Mouse (Mus musculus): ENCODE data around the gene Tgm7. TPM values are rescaled to one million over a fixed set of nuclear protein-coding genes. Genes with fewer than 3 reads are reported as not detected.

Gene Tgm7
- total RNA-seq, 2 experiments from 2014 or later = not detected

DNA sequence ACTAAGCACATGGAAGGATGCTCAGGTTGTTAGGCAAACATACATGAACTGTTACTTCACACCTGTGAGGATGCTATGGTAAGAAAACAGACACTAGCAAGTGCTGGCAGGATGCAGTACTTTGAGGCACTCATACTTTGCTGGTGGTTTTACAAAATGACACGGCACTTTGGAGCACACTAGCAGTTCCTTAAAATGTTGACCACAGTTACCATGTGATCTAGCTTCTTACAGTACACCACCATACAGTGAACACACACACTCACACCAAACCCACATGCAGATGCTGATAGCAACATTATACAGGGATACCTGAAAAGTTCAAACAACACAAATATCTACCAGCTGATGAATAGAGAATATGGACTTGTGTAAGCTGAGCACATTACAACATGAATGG is 27.0 kb downstream of the Tgm7 start:
- peak; percentile 97 for ATAC-seq (replicated peaks; ENCODE audit: poor library complexity)

DNA sequence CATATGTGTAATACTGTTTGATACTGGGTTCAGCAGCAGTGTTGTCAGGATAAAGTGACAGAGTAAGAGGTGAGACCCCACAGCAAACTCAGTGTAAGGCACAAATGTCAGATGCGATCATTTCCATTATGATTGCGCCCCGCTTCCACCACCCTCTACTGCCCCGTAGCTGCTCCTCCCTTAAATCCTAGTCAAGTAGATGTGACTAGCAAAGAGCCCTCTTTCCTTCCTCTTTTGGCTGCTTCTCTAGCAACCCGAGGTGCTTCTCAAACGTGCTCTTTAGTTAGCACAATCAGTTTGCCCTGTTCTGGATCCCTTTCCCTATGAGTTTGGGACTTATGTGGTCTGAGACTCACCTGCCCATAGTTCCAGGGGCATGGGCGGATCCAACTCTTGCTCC is 34.8 kb downstream of the Tgm7 start:
- ATAC-seq (replicated peaks; ENCODE audit: poor library complexity) = no peak

DNA sequence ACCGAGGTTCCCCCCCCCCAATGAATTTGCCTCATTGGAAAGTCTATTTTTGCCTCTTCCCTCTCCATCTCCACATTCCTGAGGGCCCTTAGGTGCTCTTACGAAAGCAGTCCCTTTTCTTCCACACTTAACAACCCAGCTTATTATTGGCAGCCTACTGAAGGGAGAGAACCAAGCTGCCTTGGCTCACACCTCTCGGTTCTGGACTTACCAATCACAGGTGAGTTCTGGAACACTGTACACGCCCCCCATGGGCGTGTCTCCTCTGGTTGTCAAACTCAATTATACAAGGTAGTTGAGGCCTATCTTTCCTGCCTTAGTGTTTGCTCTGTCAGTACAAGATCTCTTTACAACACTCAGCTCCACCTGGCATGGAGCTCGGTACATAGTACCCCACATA is 37.7 kb downstream of the Tgm7 start:
- no peak for ATAC-seq (replicated peaks; ENCODE audit: poor library complexity)

DNA sequence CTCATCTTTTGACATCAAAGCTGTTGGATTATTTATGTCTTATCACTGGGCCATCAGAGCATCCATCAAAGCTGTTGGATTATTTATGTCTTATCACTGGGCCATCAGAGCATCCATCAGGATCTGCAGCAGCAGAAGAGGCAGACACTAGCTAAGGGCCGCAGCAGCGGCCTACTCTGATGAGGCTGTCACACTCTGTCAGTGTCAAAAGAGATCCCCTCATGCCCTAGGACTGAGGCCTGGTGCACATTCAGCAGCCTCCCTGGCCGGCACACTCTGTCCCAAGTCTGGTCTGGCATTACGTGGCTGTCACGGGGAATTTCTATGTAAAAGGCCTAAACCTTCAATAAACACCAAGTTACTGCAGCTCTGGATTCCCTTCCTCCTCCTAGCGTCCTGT is 40.1 kb downstream of the Tgm7 start:
- ATAC-seq (replicated peaks; ENCODE audit: poor library complexity) = no peak

DNA sequence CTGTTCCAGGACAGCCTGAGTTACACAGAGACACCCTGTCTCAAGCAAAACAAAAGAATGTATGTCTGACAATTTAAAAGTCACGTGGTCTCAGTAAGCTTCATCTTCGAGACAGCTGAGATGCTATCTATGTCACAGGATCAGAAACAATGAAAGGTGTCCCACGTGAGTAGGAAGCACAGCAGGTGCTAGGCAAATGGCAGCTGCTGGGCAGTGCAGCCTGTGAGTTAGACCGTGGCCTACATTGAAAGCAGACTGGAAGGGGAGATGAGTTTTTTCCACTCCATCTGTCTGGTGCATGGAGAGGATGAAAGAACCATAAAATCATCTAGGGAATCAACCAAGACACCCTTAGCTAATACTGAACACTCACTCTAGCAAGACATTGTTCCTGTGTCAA is 42.5 kb downstream of the Tgm7 start:
- ATAC-seq (replicated peaks; ENCODE audit: poor library complexity) = no peak

DNA sequence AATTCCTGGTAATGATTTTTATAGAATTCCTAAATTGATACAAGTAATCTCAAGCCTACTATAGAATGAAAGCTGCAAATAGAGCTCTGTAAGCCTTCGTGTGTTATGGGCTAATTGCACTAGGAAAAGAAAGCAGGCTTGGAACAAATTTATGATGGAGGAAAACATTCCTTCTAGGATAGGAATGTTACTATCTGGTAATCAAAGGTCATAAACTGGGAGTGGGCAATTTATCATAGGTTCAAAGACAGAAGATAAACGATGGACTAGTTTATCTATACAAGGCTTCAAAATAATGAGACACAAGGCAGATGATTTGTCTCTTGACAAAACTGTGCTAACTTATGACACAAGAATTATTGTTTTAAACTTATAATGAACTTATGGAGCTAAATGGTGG is 48.3 kb downstream of the Tgm7 start:
- no peak for ATAC-seq (replicated peaks; ENCODE audit: poor library complexity)

DNA sequence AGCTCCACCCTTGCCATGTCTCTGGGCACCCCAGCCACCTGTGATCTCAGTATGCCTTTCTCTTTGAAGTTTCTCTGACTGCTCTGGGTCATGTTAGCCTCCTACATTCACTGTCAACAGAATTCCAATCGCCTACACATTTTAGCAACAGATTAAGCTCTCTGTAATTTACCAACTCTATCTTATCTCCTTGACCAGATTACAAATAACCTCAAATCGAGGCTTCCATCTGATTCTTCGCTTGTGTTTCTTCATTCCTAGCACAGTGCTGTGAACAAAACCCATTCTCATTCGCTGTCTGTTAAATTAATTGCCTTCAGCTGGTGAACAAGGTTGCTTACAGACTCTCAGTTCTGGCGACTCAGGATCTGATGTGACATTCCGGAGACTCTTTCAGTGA is 51.6 kb downstream of the Tgm7 start:
- ATAC-seq (replicated peaks; ENCODE audit: poor library complexity) = no peak

DNA sequence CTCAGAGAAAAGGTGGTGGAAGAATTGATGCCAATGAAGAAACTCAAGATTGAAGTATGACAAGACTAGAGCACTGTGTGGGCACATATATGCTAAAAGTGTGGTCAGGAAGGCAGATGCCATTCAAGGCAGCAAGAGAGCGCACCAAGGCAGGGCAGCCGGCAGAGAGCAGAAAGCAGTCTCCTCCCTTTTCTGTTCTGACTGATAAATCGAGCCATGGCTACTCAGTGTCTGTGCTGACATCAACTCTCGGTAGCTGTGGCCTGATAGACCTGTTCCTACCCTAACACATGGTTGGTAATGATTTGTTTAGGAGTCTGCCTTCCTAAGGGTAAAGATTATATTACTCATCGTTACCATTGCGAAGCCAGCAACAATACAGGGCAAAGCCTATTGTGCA is 53.7 kb downstream of the Tgm7 start:
- ATAC-seq (replicated peaks; ENCODE audit: poor library complexity) = peak; percentile 93

DNA sequence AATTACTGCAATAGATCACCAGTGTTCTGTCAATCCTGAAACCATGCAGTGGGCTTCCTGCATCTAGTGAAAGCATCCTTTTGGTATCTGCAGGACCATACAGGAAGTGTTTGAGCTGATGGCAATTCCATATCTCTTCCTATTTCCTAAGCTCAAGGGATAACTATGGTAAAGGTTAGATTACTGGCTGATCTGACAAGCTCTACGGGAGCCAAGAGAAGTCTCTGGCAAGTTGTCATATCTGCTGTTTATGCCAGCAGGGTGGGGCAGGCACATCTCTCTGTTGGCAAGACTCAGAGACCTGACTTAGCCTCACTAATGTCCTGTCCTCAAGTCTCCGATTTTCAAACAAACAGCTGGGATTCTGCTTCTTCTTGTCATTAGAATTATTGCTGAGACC is 55.5 kb downstream of the Tgm7 start:
- ATAC-seq (replicated peaks; ENCODE audit: poor library complexity) = peak; percentile 52; the same call in 1 of the 2 replicates

DNA sequence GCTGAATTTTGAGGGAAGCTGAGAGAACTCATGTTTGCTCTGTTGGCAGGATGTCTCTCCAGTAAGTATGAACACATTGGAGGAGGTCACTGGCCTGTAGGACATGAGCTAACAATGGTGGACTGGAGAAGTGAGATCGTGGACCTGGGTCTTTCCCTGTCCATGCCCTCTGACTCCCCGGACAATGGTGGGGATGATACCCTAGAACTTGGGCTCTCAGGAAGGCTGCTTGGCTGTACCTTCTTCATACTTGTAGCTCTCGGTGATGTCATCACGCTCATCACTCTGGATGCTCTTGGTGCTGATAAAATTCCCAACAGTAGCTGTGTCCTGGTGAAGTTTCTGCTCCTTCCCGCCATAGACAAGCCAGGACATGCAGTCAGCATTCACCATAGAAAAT is 57.4 kb downstream of the Tgm7 start:
- ATAC-seq (replicated peaks; ENCODE audit: poor library complexity) = no peak

DNA sequence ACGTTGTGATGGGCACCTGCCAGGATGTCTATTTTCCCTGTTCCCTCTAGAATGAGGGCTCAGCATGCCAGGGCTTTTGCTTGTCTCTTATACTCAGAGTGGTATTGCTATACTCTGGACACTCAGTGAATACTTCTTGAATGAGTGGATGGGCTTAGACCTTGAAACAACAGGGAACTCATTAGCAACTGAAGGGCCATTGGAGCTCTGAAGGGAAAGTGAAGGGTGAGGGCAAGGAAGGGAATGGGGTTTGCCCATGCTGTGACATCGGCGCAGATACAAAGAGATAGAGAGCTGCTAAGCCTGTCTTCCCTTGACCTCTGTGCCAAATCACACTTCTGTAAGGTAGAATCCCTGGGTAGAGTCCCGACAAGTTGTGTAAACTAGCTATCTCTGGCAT is 63.9 kb downstream of the Tgm7 start:
- ATAC-seq (replicated peaks; ENCODE audit: poor library complexity) = no peak

Other genes with a start within 250 kb of the Tgm7 start
- gene Ubr1, start 139.1 kb downstream of the Tgm7 start, total RNA-seq (2015) = 24.7 and 27.1 TPM in 2 replicates
- gene Ubr1, start 139.1 kb downstream of the Tgm7 start, total RNA-seq (2017) = 21.1 and 28.5 TPM in 2 replicates
- 4.2 and 4.3 TPM in 2 replicates for gene Tmem62, start 132.8 kb downstream of the Tgm7 start, total RNA-seq (2015)
- 6.4 and 12.4 TPM in 2 replicates for gene Tmem62, start 132.8 kb downstream of the Tgm7 start, total RNA-seq (2017)
- gene Ccndbp1, start 101.4 kb downstream of the Tgm7 start, total RNA-seq (2015) = 44.2 and 50.1 TPM in 2 replicates
- 33.5 and 38.1 TPM in 2 replicates for gene Ccndbp1, start 101.4 kb downstream of the Tgm7 start, total RNA-seq (2017)
- gene Epb42, start 72.7 kb downstream of the Tgm7 start, total RNA-seq (2015) = 1.7 and 2.4 TPM in 2 replicates
- gene Epb42, start 72.7 kb downstream of the Tgm7 start, total RNA-seq (2017) = 1.4 and 4.2 TPM in 2 replicates
- not detected in 2 replicates for gene Tgm5, start 24.0 kb downstream of the Tgm7 start, total RNA-seq (2015)
- gene Tgm5, start 24.0 kb downstream of the Tgm7 start, total RNA-seq (2017) = not detected in 2 replicates
- 12.2 and 12.4 TPM in 2 replicates for gene Adal, start 30.6 kb upstream of the Tgm7 start, total RNA-seq (2015)
- 10.6 and 15.4 TPM in 2 replicates for gene Adal, start 30.6 kb upstream of the Tgm7 start, total RNA-seq (2017)
- 11.7 and 12.8 TPM in 2 replicates for gene Lcmt2, start 30.9 kb upstream of the Tgm7 start, total RNA-seq (2015)
- gene Lcmt2, start 30.9 kb upstream of the Tgm7 start, total RNA-seq (2017) = 8.4 and 9.7 TPM in 2 replicates
- gene Tubgcp4, start 60.9 kb upstream of the Tgm7 start, total RNA-seq (2015) = 36.4 and 38.9 TPM in 2 replicates
- gene Tubgcp4, start 60.9 kb upstream of the Tgm7 start, total RNA-seq (2017) = 28.8 and 39.3 TPM in 2 replicates
- gene Zscan29, start 61.3 kb upstream of the Tgm7 start, total RNA-seq (2015) = 18.8 and 21.2 TPM in 2 replicates
- gene Zscan29, start 61.3 kb upstream of the Tgm7 start, total RNA-seq (2017) = 18.7 and 25.4 TPM in 2 replicates
- 17.9 and 21.5 TPM in 2 replicates for gene Trp53bp1, start 161.6 kb upstream of the Tgm7 start, total RNA-seq (2015)
- gene Trp53bp1, start 161.6 kb upstream of the Tgm7 start, total RNA-seq (2017) = 35.9 and 36.2 TPM in 2 replicates
- gene Map1a, start 179.8 kb upstream of the Tgm7 start, total RNA-seq (2015) = 0.10 TPM in 1 of 2 replicates, not detected in the other
- gene Map1a, start 179.8 kb upstream of the Tgm7 start, total RNA-seq (2017) = not detected in 2 replicates
- gene Ppip5k1, start 245.6 kb upstream of the Tgm7 start, total RNA-seq (2015) = 4.5 and 4.6 TPM in 2 replicates
- gene Ppip5k1, start 245.6 kb upstream of the Tgm7 start, total RNA-seq (2017) = 8.3 and 11.3 TPM in 2 replicates
- not detected in 2 replicates for gene Ckmt1, start 247.9 kb upstream of the Tgm7 start, total RNA-seq (2015)
- gene Ckmt1, start 247.9 kb upstream of the Tgm7 start, total RNA-seq (2017) = not detected in 2 replicates